Mouse (Mus musculus): Measurements from ENCODE around the gene Hs6st3.

DNA sequence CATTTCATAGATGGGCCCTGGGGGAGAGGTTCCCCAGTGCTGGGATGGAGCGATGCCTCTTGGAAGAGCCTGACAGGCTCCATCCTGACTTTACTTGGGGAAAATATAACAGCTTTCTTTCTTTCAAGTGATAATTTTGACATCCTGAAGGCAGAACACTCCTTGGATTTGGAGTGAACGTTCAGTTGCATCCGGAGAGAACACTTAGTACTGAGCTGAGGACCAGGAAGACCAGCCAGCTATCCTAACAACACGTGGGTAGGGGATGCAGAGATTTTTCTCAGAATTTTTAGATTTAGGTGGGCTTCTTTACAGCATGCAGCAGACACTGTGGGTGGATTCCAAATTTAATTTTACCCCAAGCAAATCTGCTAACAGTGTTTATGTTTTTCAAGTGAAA, 541.9 kb downstream of the Hs6st3 start:
- TF ChIP-seq CTCF (IDR thresholded peaks at IDR 0.05; ENCODE audit: low read depth) = no peak
- no peak for TF ChIP-seq EP300 (IDR thresholded peaks at IDR 0.05; ENCODE audit: low read depth)
